Mouse (Mus musculus) gastrocnemius, postnatal 4 days (tissue): Measurements from ENCODE around the gene Hmcn2. TPM values are rescaled to one million over a fixed set of nuclear protein-coding genes. Genes with fewer than 3 reads are reported as not detected.

Source experiments
- DNase-seq, 2 experiments: peaks; one replicate each; pipeline ENCODE4 v3.0.0; 2021 to 2022; ENCODE audit warnings: low spot score in 2 of 2, mixed read lengths in 2 of 2
- total RNA-seq, 2 experiments: library from RNA; stranded (reverse); gene quantifications; 2 replicates each; pipeline ENCODE4 v1.2.3; 2021

The Hmcn2 gene
- total RNA-seq, 2 experiments from 2014 or later = 45.3 to 47.6 TPM

- no peak for DNase-seq
These were observed 191.3 kb downstream of the Hmcn2 start for GRCm38 (mm10) chr2:31505472-31505871.

- DNase-seq = no peak
These were observed 194.6 kb downstream of the Hmcn2 start for GRCm38 (mm10) chr2:31508851-31509250.

Other genes starting within 250 kb of the Hmcn2 start
- 10 to 100 TPM; 33.8 to 37.3 TPM for gene Fnbp1, start 172.4 kb upstream of the Hmcn2 start, total RNA-seq
- gene Gpr107, start 162.1 kb upstream of the Hmcn2 start, total RNA-seq = 10 to 100 TPM; 43.2 to 46.0 TPM
- 10 to 100 TPM; 28.9 to 34.5 TPM for gene Ncs1, start 68.6 kb upstream of the Hmcn2 start, total RNA-seq
- gene Ass1, start 155.8 kb downstream of the Hmcn2 start, total RNA-seq = 1 to 10 TPM; 2.8 to 4.2 TPM